Mouse (Mus musculus) midbrain, embryonic 13.5 days (tissue): ENCODE results near the gene Ms4a2. TPM values are rescaled to one million over a fixed set of nuclear protein-coding genes. Genes with fewer than 3 reads are reported as not detected.
A peak's percentile ranks its signal among the peaks of the same experiment; 100 is the strongest.

Experiments used
- ATAC-seq: fragments of 200-750 bp; cut with Nextera tagmentation; 2 replicates; pipeline ENCODE4 v1.8.0; 2017; ENCODE audit warnings: mild to moderate bottlenecking, moderate TSS enrichment, moderate library complexity
- H3K27ac ChIP-seq: fragments of 300-500 bp; sonication (generic); 2 replicates; pipeline ENCODE4 v1.5.1; 2015; ENCODE audit warnings: inconsistent platforms, mild to moderate bottlenecking, moderate library complexity
- H3K27me3 ChIP-seq: fragments of 300-500 bp; sonication (generic); 2 replicates; pipeline ENCODE4 v1.6.1; 2015; ENCODE audit warnings: mild to moderate bottlenecking, inconsistent platforms
- H3K36me3 ChIP-seq: fragments of 300-500 bp; sonication (generic); 2 replicates; pipeline ENCODE4 v1.6.1; 2015; ENCODE audit warnings: mild to moderate bottlenecking, inconsistent platforms
- H3K4me1 ChIP-seq: fragments of 300-500 bp; sonication (generic); replicated peaks from 2 replicates; pipeline ENCODE4 v1.6.1; 2015; ENCODE audit warnings: inconsistent platforms
- H3K4me2 ChIP-seq: fragments of 300-500 bp; sonication (generic); replicated peaks from 2 replicates; pipeline ENCODE4 v1.6.1; 2015; ENCODE audit warnings: moderate library complexity, mild to moderate bottlenecking, inconsistent platforms
- H3K4me3 ChIP-seq: fragments of 300-500 bp; sonication (generic); replicated peaks from 2 replicates; pipeline ENCODE4 v1.5.1; 2015; ENCODE audit warnings: mild to moderate bottlenecking, inconsistent platforms
- H3K9ac ChIP-seq: fragments of 300-500 bp; sonication (generic); replicated peaks from 2 replicates; pipeline ENCODE4 v1.6.1; 2015; ENCODE audit warnings: mild to moderate bottlenecking, inconsistent platforms
- H3K9me3 ChIP-seq: fragments of 300-500 bp; sonication (generic); 2 replicates; pipeline ENCODE4 v1.6.1; 2016; ENCODE audit warnings: mild to moderate bottlenecking, inconsistent platforms
- WGBS: fragments of 180-500 bp; shearing (Covaris S2); methylation state at CpG from one replicate; pipeline ENCODE4 v1.1.7; 2015; 5-methylcytosine and 5-hydroxymethylcytosine counted together
- polyA plus RNA-seq: library from polyadenylated mRNA; unstranded; fragments of >200 nt; fragmentation: Nextera tagmentation; extraction: Ambion mirVana; gene quantifications from 2 replicates; pipeline ENCODE4 v1.2.1, GENCODE M21; 2015

The Ms4a2 gene
- polyA plus RNA-seq, 1 experiment from 2014 or later = not detected

GRCm38 (mm10) chr19:11617983-11618382, 5.5 kb downstream of the Ms4a2 start:
- Histone ChIP-seq H3K9me3 (no peaks in the 10 kb centered on the region), H3K9ac (no peak overlapping the region), H3K4me1 (no peaks in the 10 kb centered on the region), H3K27ac (no peak overlapping the region), H3K27me3 (no peaks in the 10 kb centered on the region), H3K4me2 (no peak overlapping the region), H3K4me3 (no peak overlapping the region), H3K36me3 (no peaks in the 10 kb centered on the region)
- no peak for ATAC-seq

GRCm38 (mm10) chr19:11614805-11615204, 8.7 kb downstream of the Ms4a2 start:
- Histone ChIP-seq H3K9me3 (no peaks in the 10 kb centered on the region), H3K4me1 (no peaks in the 10 kb centered on the region), H3K27ac (no peak overlapping the region), H3K27me3 (no peaks in the 10 kb centered on the region), H3K4me2 (no peak overlapping the region), H3K9ac (no peak overlapping the region), H3K36me3 (no peaks in the 10 kb centered on the region), H3K4me3 (no peak overlapping the region)
- 72% methylated on average over 2 of the region's 2 CpGs for WGBS
- no peak for ATAC-seq

- no peak for ATAC-seq
- WGBS = 82% methylated on average over 8 of the region's 8 CpGs
- no peaks in the 10 kb centered on the region for H3K36me3 ChIP-seq
- H3K4me3 ChIP-seq = no peak overlapping the region
- no peak overlapping the region for H3K4me2 ChIP-seq
- H3K9ac ChIP-seq = no peak overlapping the region
- no peaks in the 10 kb centered on the region for H3K9me3 ChIP-seq
- no peaks in the 10 kb centered on the region for H3K4me1 ChIP-seq
- H3K27ac ChIP-seq = no peak overlapping the region
- H3K27me3 ChIP-seq = no peaks in the 10 kb centered on the region
These were observed 9.6 kb downstream of the Ms4a2 start for GRCm38 (mm10) chr19:11613776-11614443.

GRCm38 (mm10) chr19:11613084-11613483, 10.4 kb downstream of the Ms4a2 start:
- ATAC-seq = no peak
- no peak overlapping the region for H3K27ac ChIP-seq
- H3K4me3 ChIP-seq = no peak overlapping the region
- H3K9ac ChIP-seq = no peak overlapping the region
- H3K27me3 ChIP-seq = no peaks in the 10 kb centered on the region
- H3K36me3 ChIP-seq = no peaks in the 10 kb centered on the region
- H3K9me3 ChIP-seq = no peaks in the 10 kb centered on the region
- H3K4me2 ChIP-seq = no peak overlapping the region
- 93% methylated on average over 1 of the region's 1 CpGs for WGBS
- no peaks in the 10 kb centered on the region for H3K4me1 ChIP-seq

GRCm38 (mm10) chr19:11612293-11612692, 11.2 kb downstream of the Ms4a2 start:
- no peak overlapping the region for H3K27ac ChIP-seq
- H3K36me3 ChIP-seq = no peaks in the 10 kb centered on the region
- no peak for ATAC-seq
- WGBS = 71% methylated on average over 2 of the region's 2 CpGs
- H3K4me2 ChIP-seq = no peak overlapping the region
- H3K4me3 ChIP-seq = no peak overlapping the region
- no peaks in the 10 kb centered on the region for H3K27me3 ChIP-seq
- no peak overlapping the region for H3K9ac ChIP-seq
- H3K4me1 ChIP-seq = no peaks in the 10 kb centered on the region
- H3K9me3 ChIP-seq = no peaks in the 10 kb centered on the region

- no peaks in the 10 kb centered on the region for H3K4me1 ChIP-seq
- H3K36me3 ChIP-seq = no peaks in the 10 kb centered on the region
- no peak overlapping the region for H3K9ac ChIP-seq
- ATAC-seq = peak; percentile 75
- WGBS = 29% methylated on average over 6 of the region's 6 CpGs
- no peak overlapping the region for H3K27ac ChIP-seq
- H3K9me3 ChIP-seq = no peaks in the 10 kb centered on the region
- H3K4me3 ChIP-seq = no peak overlapping the region
- no peaks in the 10 kb centered on the region for H3K27me3 ChIP-seq
- no peak overlapping the region for H3K4me2 ChIP-seq
These were observed 12.0 kb downstream of the Ms4a2 start for GRCm38 (mm10) chr19:11611541-11611945.

- no peaks in the 10 kb centered on the region for H3K27me3 ChIP-seq
- no peaks in the 10 kb centered on the region for H3K4me1 ChIP-seq
- no peak overlapping the region for H3K4me3 ChIP-seq
- no peak overlapping the region for H3K27ac ChIP-seq
- ATAC-seq = no peak
- H3K9me3 ChIP-seq = no peaks in the 10 kb centered on the region
- H3K9ac ChIP-seq = no peak overlapping the region
- H3K36me3 ChIP-seq = no peaks in the 10 kb centered on the region
- no peak overlapping the region for H3K4me2 ChIP-seq
- WGBS = 5% methylated on average over 1 of the region's 1 CpGs
These were observed 15.3 kb downstream of the Ms4a2 start for GRCm38 (mm10) chr19:11608172-11608571.

GRCm38 (mm10) chr19:11604603-11605002, 18.9 kb downstream of the Ms4a2 start, which contains the start of gene Ms4a6d:
Ms4a6d (minus strand) TSS chr19:11604849.
- no peak for ATAC-seq
- Histone ChIP-seq H3K27ac (no peak within 1 kb of the TSS), H3K9ac (no peak within 1 kb of the TSS), H3K9me3 (no peaks in the 10 kb centered on the region), H3K36me3 (no peaks in the 10 kb centered on the region), H3K4me2 (no peak within 1 kb of the TSS), H3K27me3 (no peaks in the 10 kb centered on the region), H3K4me3 (no peak within 1 kb of the TSS), H3K4me1 (no peaks in the 10 kb centered on the region)
- 91% methylated on average over 2 of the region's 2 CpGs for WGBS

GRCm38 (mm10) chr19:11602026-11602425, 21.5 kb downstream of the Ms4a2 start:
- Histone ChIP-seq H3K9ac (no peak overlapping the region), H3K36me3 (no peaks in the 10 kb centered on the region), H3K4me1 (no peaks in the 10 kb centered on the region), H3K27ac (no peak overlapping the region), H3K9me3 (no peaks in the 10 kb centered on the region), H3K27me3 (no peaks in the 10 kb centered on the region), H3K4me3 (no peak overlapping the region), H3K4me2 (no peak overlapping the region)
- no peak for ATAC-seq
- 94% methylated on average over 2 of the region's 2 CpGs for WGBS

GRCm38 (mm10) chr19:11601349-11601748, 22.2 kb downstream of the Ms4a2 start:
- no peaks in the 10 kb centered on the region for H3K27me3 ChIP-seq
- ATAC-seq = no peak
- H3K9me3 ChIP-seq = no peaks in the 10 kb centered on the region
- H3K4me1 ChIP-seq = no peaks in the 10 kb centered on the region
- WGBS = 91% methylated on average over 3 of the region's 3 CpGs
- H3K9ac ChIP-seq = no peak overlapping the region
- H3K4me3 ChIP-seq = no peak overlapping the region
- H3K36me3 ChIP-seq = no peaks in the 10 kb centered on the region
- H3K27ac ChIP-seq = no peak overlapping the region
- no peak overlapping the region for H3K4me2 ChIP-seq

- ATAC-seq = no peak
- Histone ChIP-seq H3K27ac (no peak overlapping the region), H3K9ac (no peak overlapping the region), H3K36me3 (no peaks in the 10 kb centered on the region), H3K4me2 (no peak overlapping the region), H3K9me3 (no peaks in the 10 kb centered on the region), H3K27me3 (no peaks in the 10 kb centered on the region), H3K4me1 (no peaks in the 10 kb centered on the region), H3K4me3 (no peak overlapping the region)
- 69% methylated on average over 2 of the region's 2 CpGs for WGBS
These were observed 33.5 kb downstream of the Ms4a2 start for GRCm38 (mm10) chr19:11589891-11590449.

- Histone ChIP-seq H3K4me3 (no peak overlapping the region), H3K9me3 (no peaks in the 10 kb centered on the region), H3K4me1 (no peaks in the 10 kb centered on the region), H3K9ac (no peak overlapping the region), H3K36me3 (no peaks in the 10 kb centered on the region), H3K27me3 (no peaks in the 10 kb centered on the region), H3K27ac (no peak overlapping the region), H3K4me2 (no peak overlapping the region)
- ATAC-seq = no peak
- 78% methylated on average over 4 of the region's 4 CpGs for WGBS
These were observed 34.3 kb downstream of the Ms4a2 start for GRCm38 (mm10) chr19:11589205-11589604.

GRCm38 (mm10) chr19:11574965-11575364, 48.6 kb downstream of the Ms4a2 start:
- no peaks in the 10 kb centered on the region for H3K4me1 ChIP-seq
- H3K4me3 ChIP-seq = no peak overlapping the region
- no peaks in the 10 kb centered on the region for H3K36me3 ChIP-seq
- no peak overlapping the region for H3K4me2 ChIP-seq
- H3K9ac ChIP-seq = no peak overlapping the region
- no peak overlapping the region for H3K27ac ChIP-seq
- WGBS = 84% methylated on average over 8 of the region's 8 CpGs
- no peak for ATAC-seq
- H3K9me3 ChIP-seq = no peaks in the 10 kb centered on the region
- H3K27me3 ChIP-seq = no peaks in the 10 kb centered on the region
